Comparison of ENCODE assay signal across 8 mouse cellular contexts in genomic region chr9:100544948-100545714, GRCm38 (mm10). TPM values are rescaled to one million over a fixed set of nuclear protein-coding genes. Genes with fewer than 3 reads are reported as not detected.
DNase-seq lines count a peak whose midpoint lies in the region; ATAC-seq and TF ChIP-seq lines count a peak whose summit lies in the region.

No protein-coding gene starts in this region.

- no peak for DNase-seq in gastrocnemius, adult 2 months
- DNase-seq in gastrocnemius, adult 8-10 months (ENCODE audit: low spot score in 2 of 2), result no peak
- DNase-seq in CD4-positive, CD25-positive, alpha-beta regulatory T cell, adult 2 months (ENCODE audit: low read depth, low spot score), result peak; percentile 33
- peak; percentile 27 for DNase-seq in embryo, embryonic 11.5 days (ENCODE audit: low read depth, low spot score)
- DNase-seq in thymus, postnatal 36 days, result peak; percentile 83 to 87
- no peak for DNase-seq in cerebellum, adult 18-20 months

- peak; percentile 56 for ATAC-seq in hindbrain, embryonic 13.5 days (ENCODE audit: low FRiP score)

- H3K9ac ChIP-seq in hindbrain, embryonic 13.5 days, result peak overlapping the region; percentile 94

- under 1% methylated on average over 35 of the region's 38 CpGs for WGBS in hindbrain, embryonic 13.5 days

- H3K27me3 ChIP-seq in hindbrain, embryonic 13.5 days, result no peaks in the 10 kb centered on the region
- H3K27me3 ChIP-seq in megakaryocyte, embryonic 14.5 days (replicated peaks), result no peaks in the 10 kb centered on the region

- peak overlapping the region; percentile 71 for H3K4me2 ChIP-seq in hindbrain, embryonic 13.5 days

- H3K4me3 ChIP-seq in gastrocnemius, adult 2 months, result peak overlapping the region; percentile 98
- peak overlapping the region; percentile 94 for H3K4me3 ChIP-seq in hindbrain, embryonic 13.5 days
- peak overlapping the region; percentile 100 for H3K4me3 ChIP-seq in megakaryocyte, embryonic 14.5 days (replicated peaks)

- peaks cover 11% of the 10 kb centered on the region for H3K36me3 ChIP-seq in hindbrain, embryonic 13.5 days
- peaks cover 16% of the 10 kb centered on the region for H3K36me3 ChIP-seq in megakaryocyte, embryonic 14.5 days (replicated peaks; ENCODE audit: low read length)

- intact Hi-C loops in gastrocnemius, adult 2 months (cut with DNase I), result loop anchor here (5.0 kb wide), 1 partner anchor 93 kb away; no protein-coding TSS in a partner anchor

- no peak for TF ChIP-seq CTCF in gastrocnemius, adult 2 months (IDR thresholded peaks at IDR 0.05)

- no peaks in the 10 kb centered on the region for H3K9me3 ChIP-seq in hindbrain, embryonic 13.5 days
- H3K9me3 ChIP-seq in megakaryocyte, embryonic 14.5 days, result peaks cover 11% of the 10 kb centered on the region

- H3K4me1 ChIP-seq in hindbrain, embryonic 13.5 days (replicated peaks), result peaks cover 25% of the 10 kb centered on the region
- peaks cover 47% of the 10 kb centered on the region for H3K4me1 ChIP-seq in megakaryocyte, embryonic 14.5 days

- H3K27ac ChIP-seq in gastrocnemius, adult 2 months, result peak overlapping the region; percentile 100
- peak overlapping the region; percentile 93 for H3K27ac ChIP-seq in hindbrain, embryonic 13.5 days

RNA-seq across cellular contexts. Expression of gene Nck1, which starts 0.8 kb away (rescaled TPM):
- total RNA-seq in gastrocnemius, adult 2 months (2021), result 10 to 100 TPM; 26.0 to 37.4 TPM
- 10 to 100 TPM; 22.9 to 29.0 (median 26.6) TPM for total RNA-seq in gastrocnemius, adult 8-10 months (2022)
- polyA plus RNA-seq in hindbrain, embryonic 13.5 days (2015; fragmentation: Nextera tagmentation; extraction: Ambion mirVana), result 64.3 and 66.5 TPM in 2 replicates
- polyA plus RNA-seq in megakaryocyte, embryonic 14.5 days (2012; ENCODE audit: insufficient read depth, low replicate concordance), result 2.2 TPM in 1 of 2 replicates, not detected in the other

RNA-seq across cellular contexts. Expression of gene Slc35g2, which starts 25.8 kb away (rescaled TPM):
- 1 to 10 TPM in 1 of 2 experiments, under 1 TPM in 1; 0.51 to 1.3 TPM for total RNA-seq in gastrocnemius, adult 2 months (2021)
- under 1 TPM; 0.48 to 0.77 (median 0.51) TPM for total RNA-seq in gastrocnemius, adult 8-10 months (2022)
- polyA plus RNA-seq in hindbrain, embryonic 13.5 days (2015; fragmentation: Nextera tagmentation; extraction: Ambion mirVana), result 15.4 and 16.6 TPM in 2 replicates
- not detected in 2 replicates for polyA plus RNA-seq in megakaryocyte, embryonic 14.5 days (2012; ENCODE audit: insufficient read depth, low replicate concordance)

RNA-seq across cellular contexts. Expression of gene Stag1, which starts 52.5 kb away (rescaled TPM):
- 10 to 100 TPM; 26.1 to 28.4 TPM for total RNA-seq in gastrocnemius, adult 2 months (2021)
- total RNA-seq in gastrocnemius, adult 8-10 months (2022), result 10 to 100 TPM; 19.2 to 22.6 (median 20.8) TPM
- 42.8 and 44.7 TPM in 2 replicates for polyA plus RNA-seq in hindbrain, embryonic 13.5 days (2015; fragmentation: Nextera tagmentation; extraction: Ambion mirVana)
- polyA plus RNA-seq in megakaryocyte, embryonic 14.5 days (2012; ENCODE audit: insufficient read depth, low replicate concordance), result 1.8 TPM in 1 of 2 replicates, not detected in the other

RNA-seq across cellular contexts. Expression of gene Il20rb, which starts 58.5 kb away (rescaled TPM):
- 1 to 10 TPM; 1.3 to 1.9 TPM for total RNA-seq in gastrocnemius, adult 2 months (2021)
- 1 to 10 TPM in 2 of 4 experiments, under 1 TPM in 2; 0.82 to 2.8 (median 1.4) TPM for total RNA-seq in gastrocnemius, adult 8-10 months (2022)
- 0.53 and 0.63 TPM in 2 replicates for polyA plus RNA-seq in hindbrain, embryonic 13.5 days (2015; fragmentation: Nextera tagmentation; extraction: Ambion mirVana)
- 1.4 and 1.6 TPM in 2 replicates for polyA plus RNA-seq in megakaryocyte, embryonic 14.5 days (2012; ENCODE audit: insufficient read depth, low replicate concordance)

Comparison
In these comparisons a context has a peak if more than half of its experiments do, and no peak if none do; other contexts are left out.
1. DNase-seq: peak in CD4-positive, CD25-positive, alpha-beta regulatory T cell, adult 2 months (single experiment), embryo, embryonic 11.5 days (single experiment) and thymus, postnatal 36 days (2 of 2); none in gastrocnemius, adult 2 months (single experiment), gastrocnemius, adult 8-10 months (0 of 2) and cerebellum, adult 18-20 months (0 of 2).
2. Peak in every context shown above with its lines, with median percentiles within 50 percentile points of each other: H3K4me3 ChIP-seq.